Mouse (Mus musculus): ENCODE data around the gene Smarcb1. TPM values are rescaled to one million over a fixed set of nuclear protein-coding genes. Genes with fewer than 3 reads are reported as not detected.
A peak's percentile ranks its signal among the peaks of the same experiment; 100 is the strongest.
"Not testable (repeated sequence)": the region's sequence is repeated elsewhere in the genome, so short reads cannot be mapped to it uniquely, and the experiment has no call there.

Gene Smarcb1
- polyA plus RNA-seq, 1 experiment from 2014 or later: 54.9 TPM

DNA sequence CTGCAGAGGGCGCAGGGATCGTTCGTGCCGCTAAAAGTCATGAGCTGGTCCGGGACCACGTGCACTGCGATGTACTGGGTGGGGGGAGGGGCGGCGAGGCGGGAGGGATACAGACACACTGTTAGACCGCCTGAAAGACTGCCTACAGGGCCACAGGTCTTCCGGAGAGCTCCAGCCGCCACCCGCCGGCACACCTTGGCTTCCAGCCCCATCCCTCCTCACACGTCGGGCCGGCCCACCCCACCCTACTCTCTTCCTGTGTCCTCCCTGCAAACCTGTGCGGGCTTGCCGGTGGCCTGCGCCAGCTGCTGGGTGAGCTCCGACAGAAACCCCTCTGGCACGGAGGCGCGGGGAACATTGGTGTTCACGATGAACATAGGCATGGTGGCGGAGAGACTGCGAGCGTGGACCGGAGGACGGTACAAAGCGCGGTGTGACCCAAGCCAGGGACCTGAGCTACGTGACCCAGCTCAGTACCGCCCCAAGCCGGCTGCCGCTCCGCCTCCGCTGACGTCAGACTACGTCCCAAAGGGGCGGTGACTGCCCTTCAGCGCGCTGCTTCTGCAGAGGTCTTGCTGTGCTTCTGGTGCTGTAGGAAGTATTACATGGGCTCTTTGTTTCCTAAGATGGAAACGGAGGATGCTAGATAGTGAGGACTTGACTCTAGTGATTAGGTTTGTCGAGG is 61.5 kb downstream of the Smarcb1 start, which contains the start of gene Mif:
Gene Mif, minus strand, starts transcription at position 455 of the 685 bp plus-strand sequence.
- not testable (repeated sequence) for H3K9me3 ChIP-seq (ENCODE audit: control insufficient read depth); H3K36me3 ChIP-seq (ENCODE audit: control insufficient read depth, insufficient read depth); H3K4me1 ChIP-seq (replicated peaks; ENCODE audit: control insufficient read depth, insufficient read depth, low read length); H3K27me3 ChIP-seq (replicated peaks; ENCODE audit: control insufficient read depth, insufficient read depth, low read length)
- H3K4me2 ChIP-seq (replicated peaks; ENCODE audit: low read depth): peak within 1 kb of the TSS; percentile 94
- TF ChIP-seq CTCF (IDR thresholded peaks at IDR 0.05; ENCODE audit: low read depth): 0 out of 2 replicates have a peak, but pooled peaks have one; percentile 36
- H3K4me3 ChIP-seq (ENCODE audit: low read depth, low read length): peak within 1 kb of the TSS; percentile 58
- H3K9ac ChIP-seq (ENCODE audit: low read depth, low read length): peak within 1 kb of the TSS; percentile 58
- ATAC-seq: peak; percentile 96
- 1% methylated on average over 40 of the region's 46 CpGs for WGBS
- peak within 1 kb of the TSS; percentile 82 for H3K27ac ChIP-seq (ENCODE audit: low read depth, low read length)

- Histone ChIP-seq H3K36me3 (ENCODE audit: control insufficient read depth, insufficient read depth) (peaks cover 7% of the 10 kb centered on the region; the same call in 1 of the 2 replicates), H3K4me1 (replicated peaks; ENCODE audit: control insufficient read depth, insufficient read depth, low read length) (peaks cover 2% of the 10 kb centered on the region; the same call in 1 of the 2 replicates), H3K4me3 (ENCODE audit: low read depth, low read length) (peak overlapping the region; percentile 58), H3K27me3 (replicated peaks; ENCODE audit: control insufficient read depth, insufficient read depth, low read length) (no peaks in the 10 kb centered on the region), H3K4me2 (replicated peaks; ENCODE audit: low read depth) (peak overlapping the region; percentile 94), H3K9ac (ENCODE audit: low read depth, low read length) (peak overlapping the region; percentile 40; the same call in 1 of the 2 replicates), H3K27ac (ENCODE audit: low read depth, low read length) (no peak overlapping the region), H3K9me3 (ENCODE audit: control insufficient read depth) (no peaks in the 10 kb centered on the region)
- WGBS: 1% methylated on average over 27 of the region's 27 CpGs
- TF ChIP-seq CTCF (IDR thresholded peaks at IDR 0.05; ENCODE audit: low read depth): no peak
- ATAC-seq: no peak; the same call in 1 of the 2 replicates
These were observed 62.2 kb downstream of the Smarcb1 start for GRCm38 (mm10) chr10:75859107-75859746.

DNA sequence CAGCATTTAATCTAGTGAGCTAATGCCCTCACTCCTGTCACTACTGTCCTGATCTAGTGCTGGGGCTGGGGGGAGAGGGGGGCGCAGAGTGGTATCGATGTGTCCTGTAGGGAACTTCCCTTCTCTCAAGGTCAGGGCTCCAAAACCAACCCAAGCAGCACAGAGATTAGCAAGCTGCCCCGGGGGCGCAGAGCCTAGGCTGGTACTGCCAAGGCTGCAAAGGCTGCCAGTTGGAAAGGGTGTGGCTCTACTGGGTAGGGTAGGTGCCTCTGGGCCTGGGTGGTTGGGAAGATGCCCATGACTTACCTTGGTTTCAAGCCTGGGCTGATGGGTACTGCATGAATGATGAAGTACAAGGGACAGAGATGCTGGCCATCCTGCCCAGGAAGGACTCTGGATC is 63.8 kb downstream of the Smarcb1 start:
- no peak for TF ChIP-seq CTCF (IDR thresholded peaks at IDR 0.05; ENCODE audit: low read depth)
- WGBS: 86% methylated on average over 4 of the region's 4 CpGs
- Histone ChIP-seq H3K4me3 (ENCODE audit: low read depth, low read length) (no peak overlapping the region), H3K4me1 (replicated peaks; ENCODE audit: control insufficient read depth, insufficient read depth, low read length) (peaks cover 2% of the 10 kb centered on the region; the same call in 1 of the 2 replicates), H3K4me2 (replicated peaks; ENCODE audit: low read depth) (no peak overlapping the region), H3K36me3 (ENCODE audit: control insufficient read depth, insufficient read depth) (peaks cover 7% of the 10 kb centered on the region; the same call in 1 of the 2 replicates), H3K27ac (ENCODE audit: low read depth, low read length) (no peak overlapping the region), H3K9ac (ENCODE audit: low read depth, low read length) (no peak overlapping the region), H3K27me3 (replicated peaks; ENCODE audit: control insufficient read depth, insufficient read depth, low read length) (no peaks in the 10 kb centered on the region), H3K9me3 (ENCODE audit: control insufficient read depth) (no peaks in the 10 kb centered on the region)
- ATAC-seq: no peak

DNA sequence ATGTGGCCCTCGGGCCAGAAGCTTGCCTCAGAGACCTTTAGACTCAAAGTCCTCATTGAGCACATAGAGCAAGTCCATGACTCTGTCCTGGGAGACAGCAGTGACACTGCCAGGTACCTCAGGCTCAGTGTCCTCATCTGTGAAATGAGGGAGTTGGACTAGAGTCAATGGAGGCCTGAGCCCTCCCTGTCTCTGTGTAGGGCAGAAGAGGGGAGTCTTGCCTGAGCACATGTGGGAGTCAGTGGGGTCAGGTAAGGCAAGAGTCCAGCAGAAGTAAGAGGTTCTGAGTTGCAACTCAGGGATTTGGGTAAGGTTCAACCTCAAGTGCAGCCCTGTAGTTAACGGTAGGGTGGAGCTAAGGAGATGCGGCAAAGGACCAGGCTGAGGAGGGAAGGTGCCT is 64.4 kb downstream of the Smarcb1 start:
- H3K27ac ChIP-seq (ENCODE audit: low read depth, low read length): no peak overlapping the region; the same call in 1 of the 2 replicates
- H3K36me3 ChIP-seq (ENCODE audit: control insufficient read depth, insufficient read depth): peaks cover 7% of the 10 kb centered on the region; the same call in 1 of the 2 replicates
- H3K4me2 ChIP-seq (replicated peaks; ENCODE audit: low read depth): no peak overlapping the region
- H3K9me3 ChIP-seq (ENCODE audit: control insufficient read depth): no peaks in the 10 kb centered on the region
- peaks cover 2% of the 10 kb centered on the region; the same call in 1 of the 2 replicates for H3K4me1 ChIP-seq (replicated peaks; ENCODE audit: control insufficient read depth, insufficient read depth, low read length)
- no peak for TF ChIP-seq CTCF (IDR thresholded peaks at IDR 0.05; ENCODE audit: low read depth)
- no peaks in the 10 kb centered on the region for H3K27me3 ChIP-seq (replicated peaks; ENCODE audit: control insufficient read depth, insufficient read depth, low read length)
- WGBS: 61% methylated on average over 3 of the region's 3 CpGs
- no peak overlapping the region for H3K4me3 ChIP-seq (ENCODE audit: low read depth, low read length)
- no peak overlapping the region for H3K9ac ChIP-seq (ENCODE audit: low read depth, low read length)
- no peak for ATAC-seq

DNA sequence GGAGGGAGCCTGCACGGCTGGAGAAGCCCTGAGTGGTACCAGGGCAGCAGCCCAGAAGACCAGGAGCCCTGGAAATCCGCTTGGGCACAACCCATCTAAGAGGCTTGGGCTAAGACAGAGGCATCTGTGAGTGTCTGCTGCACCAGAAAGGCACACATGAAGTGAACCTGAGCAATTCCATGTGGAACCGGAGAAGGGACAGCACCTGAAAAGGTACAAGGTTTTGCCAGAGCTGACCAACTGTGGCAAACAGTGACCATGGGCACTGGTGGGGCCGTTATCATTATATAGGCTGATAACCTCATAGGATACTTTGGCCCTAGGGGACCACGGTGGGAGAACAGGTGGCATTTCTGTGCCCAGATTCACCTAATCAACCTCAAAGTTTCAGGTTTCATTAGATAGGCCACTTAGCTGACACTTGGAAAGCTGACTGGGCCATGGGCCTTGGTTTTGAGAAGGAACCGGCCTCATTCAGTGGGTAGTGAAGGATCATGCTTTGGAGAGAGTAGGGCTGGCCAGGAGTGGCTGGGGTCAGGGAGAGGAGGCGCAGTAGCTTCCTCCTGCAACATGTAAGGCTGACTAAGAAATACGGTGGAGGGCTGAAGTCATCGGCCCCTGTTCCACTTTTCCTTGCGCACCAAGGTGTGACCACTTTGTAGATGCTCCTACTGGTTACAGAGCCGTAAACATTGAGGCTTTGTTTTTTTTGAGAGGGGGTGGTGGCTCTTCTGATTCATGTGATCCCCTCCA is 65.1 kb downstream of the Smarcb1 start:
- no peak for TF ChIP-seq CTCF (IDR thresholded peaks at IDR 0.05; ENCODE audit: low read depth)
- no peak overlapping the region for H3K4me2 ChIP-seq (replicated peaks; ENCODE audit: low read depth)
- no peak for ATAC-seq
- no peak overlapping the region for H3K4me3 ChIP-seq (ENCODE audit: low read depth, low read length)
- no peak overlapping the region; the same call in 1 of the 2 replicates for H3K27ac ChIP-seq (ENCODE audit: low read depth, low read length)
- WGBS: 76% methylated on average over 11 of the region's 11 CpGs
- no peaks in the 10 kb centered on the region for H3K9me3 ChIP-seq (ENCODE audit: control insufficient read depth)
- H3K9ac ChIP-seq (ENCODE audit: low read depth, low read length): no peak overlapping the region
- peaks cover 2% of the 10 kb centered on the region; the same call in 1 of the 2 replicates for H3K4me1 ChIP-seq (replicated peaks; ENCODE audit: control insufficient read depth, insufficient read depth, low read length)
- peaks cover 7% of the 10 kb centered on the region; the same call in 1 of the 2 replicates for H3K36me3 ChIP-seq (ENCODE audit: control insufficient read depth, insufficient read depth)
- no peaks in the 10 kb centered on the region for H3K27me3 ChIP-seq (replicated peaks; ENCODE audit: control insufficient read depth, insufficient read depth, low read length)
